Mouse (Mus musculus): Measurements from ENCODE around the gene Olfr1377. TPM values are rescaled to one million over a fixed set of nuclear protein-coding genes. Genes with fewer than 3 reads are reported as not detected.

Gene Olfr1377
- not detected for total RNA-seq (2018; cell fraction: chromatin; rRNA removed)
- not detected for total RNA-seq (2018; cell fraction: cytosol; rRNA removed)
- not detected for total RNA-seq (2018; cell fraction: nucleus; rRNA removed)
- polyA plus RNA-seq (2018): not detected in 3 replicates

DNA sequence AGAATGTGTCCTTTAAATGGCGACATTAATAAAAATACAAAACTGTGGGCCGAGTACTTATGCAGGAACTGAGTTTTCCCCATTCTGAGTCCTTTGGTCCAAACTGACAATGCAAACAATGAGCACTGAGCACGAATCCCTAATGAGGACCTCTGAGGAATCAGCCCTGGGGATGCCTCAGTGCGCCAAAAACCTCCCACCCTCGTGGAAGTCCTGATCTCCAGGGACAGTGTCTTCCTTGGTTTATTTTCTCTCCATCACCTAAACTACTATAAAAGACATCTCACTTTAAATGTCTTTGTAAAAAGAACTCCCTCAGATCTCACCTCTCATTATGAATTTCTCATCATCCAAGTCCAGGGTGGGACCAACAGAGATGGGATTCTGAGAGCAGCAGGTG is at the start of gene Olfr1377:
Olfr1377 (plus strand) TSS at position 301 of the 400 bp plus-strand sequence.
- Histone ChIP-seq H3K79me2 (ENCODE audit: inconsistent target) (no peaks in the 10 kb centered on the region), H3K4me3 (ENCODE audit: inconsistent target) (no peak within 1 kb of the TSS), H3K36me3 (ENCODE audit: inconsistent target) (no peaks in the 10 kb centered on the region), H3K27ac (no peak within 1 kb of the TSS)
- WGBS (ENCODE audit: missing documents): 78% methylated on average over 5 of the region's 5 CpGs

DNA sequence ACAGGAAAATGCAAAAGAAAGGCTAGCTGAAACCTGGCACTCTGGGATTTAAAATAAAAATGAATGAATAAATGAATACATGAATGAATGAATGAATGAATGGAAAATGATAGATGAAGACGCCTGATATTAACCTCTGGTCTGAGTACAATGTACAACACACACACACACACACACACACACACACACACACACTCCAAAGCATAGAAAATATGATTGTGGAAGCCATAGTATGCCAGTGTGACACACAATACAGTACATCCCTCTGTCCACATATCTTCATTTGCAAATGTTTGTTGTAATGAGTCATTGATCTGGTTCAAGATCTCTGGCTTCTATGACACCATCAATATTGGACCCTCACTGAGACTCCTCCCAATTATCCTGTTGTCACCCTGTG is 49.7 kb upstream of the Olfr1377 start:
- H3K79me2 ChIP-seq (ENCODE audit: inconsistent target): no peaks in the 10 kb centered on the region
- no peaks in the 10 kb centered on the region for H3K36me3 ChIP-seq (ENCODE audit: inconsistent target)
- H3K4me3 ChIP-seq (ENCODE audit: inconsistent target): no peak overlapping the region
- no CpG with 5 or more reads among the region's 1 CpGs for WGBS (ENCODE audit: missing documents)
- no peak overlapping the region for H3K27ac ChIP-seq

DNA sequence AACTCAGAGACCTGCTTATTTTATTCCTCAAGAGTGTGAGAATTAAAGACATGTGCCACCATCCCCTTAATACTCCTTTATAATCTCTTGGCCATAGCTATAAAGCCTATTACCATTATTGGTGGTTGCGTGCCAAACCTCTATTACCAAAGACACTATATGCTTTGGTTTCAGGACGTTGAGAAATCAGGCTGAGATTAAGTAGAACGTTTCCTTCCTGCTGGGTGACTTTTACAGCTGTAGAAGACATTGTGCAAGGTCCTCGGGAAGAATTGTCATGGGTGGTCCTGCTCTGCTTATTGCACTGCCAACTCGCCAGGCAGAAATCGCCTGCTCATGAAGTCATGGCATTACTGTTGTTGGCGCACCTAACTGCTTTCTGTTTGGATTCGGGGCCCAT is 43.3 kb upstream of the Olfr1377 start:
- Histone ChIP-seq H3K36me3 (ENCODE audit: inconsistent target) (no peaks in the 10 kb centered on the region), H3K4me3 (ENCODE audit: inconsistent target) (no peak overlapping the region), H3K79me2 (ENCODE audit: inconsistent target) (no peaks in the 10 kb centered on the region), H3K27ac (no peak overlapping the region)
- WGBS (ENCODE audit: missing documents): 41% methylated on average over 8 of the region's 8 CpGs

DNA sequence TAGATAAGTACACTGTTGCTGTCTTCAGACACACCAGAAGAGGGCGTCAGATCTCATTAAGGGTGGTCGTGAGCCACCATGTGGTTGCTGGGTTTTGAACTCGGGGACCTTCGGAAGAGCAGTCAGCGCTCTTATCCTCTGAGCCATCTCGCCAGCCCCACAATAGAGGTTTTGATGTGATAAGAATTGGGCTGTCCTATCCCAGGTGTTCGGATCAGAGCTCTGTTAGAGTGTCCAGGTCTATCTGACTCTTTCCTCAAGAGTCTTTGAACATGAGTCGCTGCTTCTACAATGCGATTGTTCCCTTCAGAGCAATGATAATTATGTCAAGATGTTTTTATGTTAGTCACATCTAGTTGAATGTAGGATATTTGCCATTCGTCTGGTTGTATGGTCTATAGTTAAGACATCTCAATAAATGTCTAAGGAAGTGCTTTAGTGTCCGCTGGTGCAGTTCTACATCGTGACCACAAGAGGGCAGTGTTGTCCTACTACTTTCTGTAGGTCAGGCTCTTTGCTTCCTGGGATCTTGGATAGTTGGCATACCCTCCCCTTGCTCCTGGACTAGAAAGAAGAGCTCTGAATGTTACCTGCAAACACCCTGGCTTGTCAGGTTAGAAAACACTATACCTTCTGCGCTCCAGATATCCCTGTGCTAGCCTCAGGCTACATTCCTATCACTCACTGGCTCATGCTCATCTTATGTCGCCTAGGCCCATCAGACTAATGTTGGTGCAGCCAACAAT is 42.0 kb upstream of the Olfr1377 start:
- no peak overlapping the region for H3K4me3 ChIP-seq (ENCODE audit: inconsistent target)
- no peak overlapping the region for H3K27ac ChIP-seq
- no peaks in the 10 kb centered on the region for H3K79me2 ChIP-seq (ENCODE audit: inconsistent target)
- H3K36me3 ChIP-seq (ENCODE audit: inconsistent target): no peaks in the 10 kb centered on the region
- 39% methylated on average over 14 of the region's 14 CpGs for WGBS (ENCODE audit: missing documents)

DNA sequence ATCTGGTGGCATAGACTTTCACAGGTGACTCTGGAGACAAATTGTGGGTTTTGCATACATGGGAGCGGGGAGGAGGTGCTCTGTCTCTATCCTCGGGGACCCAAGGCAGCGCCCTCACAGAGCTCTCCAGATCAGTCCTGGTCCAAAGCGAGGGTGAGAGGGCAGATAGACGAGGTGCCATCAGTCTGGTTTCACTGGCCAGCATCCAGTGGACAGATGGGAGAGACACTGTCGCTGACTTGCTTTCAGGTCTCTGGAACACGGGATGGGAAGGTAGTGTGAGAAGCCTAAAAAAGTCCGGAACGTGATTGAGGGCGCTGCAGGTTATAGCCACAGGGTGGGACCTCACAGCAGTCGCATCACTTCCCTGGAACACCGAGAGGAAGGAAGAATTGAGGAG is 39.4 kb upstream of the Olfr1377 start:
- WGBS (ENCODE audit: missing documents): 57% methylated on average over 12 of the region's 12 CpGs
- Histone ChIP-seq H3K4me3 (ENCODE audit: inconsistent target) (no peak overlapping the region), H3K36me3 (ENCODE audit: inconsistent target) (no peaks in the 10 kb centered on the region), H3K27ac (no peak overlapping the region), H3K79me2 (ENCODE audit: inconsistent target) (no peaks in the 10 kb centered on the region)

DNA sequence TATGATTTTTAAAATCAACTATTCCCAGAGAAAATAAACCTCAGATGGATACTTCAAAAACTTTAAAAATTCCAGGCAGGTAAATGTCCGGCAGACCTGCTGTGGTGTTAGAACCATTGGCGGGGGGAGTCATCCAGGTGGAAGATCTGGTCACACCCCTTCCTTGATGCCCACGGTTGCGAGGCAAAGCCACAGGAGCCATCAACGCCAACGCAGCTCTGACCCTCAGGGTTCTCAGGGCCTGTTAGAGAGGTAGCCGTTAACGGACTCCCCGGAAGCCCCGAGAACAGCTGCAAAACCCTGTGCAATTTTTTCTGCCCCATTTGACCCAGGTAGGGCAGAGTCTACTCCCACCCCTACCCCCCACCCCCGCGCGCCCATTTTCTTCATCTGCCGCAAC is 38.3 kb upstream of the Olfr1377 start, which contains the start of gene 4933414I15Rik:
4933414I15Rik (minus strand) TSS at position 260 of the 400 bp plus-strand sequence.
- no peaks in the 10 kb centered on the region for H3K36me3 ChIP-seq (ENCODE audit: inconsistent target)
- 86% methylated on average over 14 of the region's 14 CpGs for WGBS (ENCODE audit: missing documents)
- H3K79me2 ChIP-seq (ENCODE audit: inconsistent target): no peaks in the 10 kb centered on the region
- H3K27ac ChIP-seq: no peak within 1 kb of the TSS
- no peak within 1 kb of the TSS for H3K4me3 ChIP-seq (ENCODE audit: inconsistent target)

DNA sequence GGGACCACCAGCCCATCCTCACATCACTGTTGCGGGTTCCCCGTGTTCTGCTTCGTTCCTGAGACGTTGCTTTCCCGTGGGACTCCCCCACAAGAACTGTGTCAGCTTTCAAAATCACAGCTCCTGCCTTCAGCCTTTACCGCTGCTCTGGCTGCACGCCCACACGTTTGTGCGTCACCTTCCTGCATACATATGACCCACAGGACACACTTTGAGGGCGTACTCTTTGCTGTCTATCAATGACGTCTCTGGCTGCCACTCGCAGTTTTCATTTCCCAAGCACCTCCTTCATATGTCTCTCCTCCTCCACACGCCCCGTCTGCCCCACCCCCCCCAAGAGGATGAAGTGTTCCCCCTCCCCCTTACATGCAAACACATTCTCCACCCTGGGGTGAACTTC is 29.5 kb upstream of the Olfr1377 start:
- H3K4me3 ChIP-seq (ENCODE audit: inconsistent target): no peak overlapping the region
- H3K36me3 ChIP-seq (ENCODE audit: inconsistent target): no peaks in the 10 kb centered on the region
- no peaks in the 10 kb centered on the region for H3K79me2 ChIP-seq (ENCODE audit: inconsistent target)
- 38% methylated on average over 12 of the region's 14 CpGs for WGBS (ENCODE audit: missing documents)
- no peak overlapping the region for H3K27ac ChIP-seq

DNA sequence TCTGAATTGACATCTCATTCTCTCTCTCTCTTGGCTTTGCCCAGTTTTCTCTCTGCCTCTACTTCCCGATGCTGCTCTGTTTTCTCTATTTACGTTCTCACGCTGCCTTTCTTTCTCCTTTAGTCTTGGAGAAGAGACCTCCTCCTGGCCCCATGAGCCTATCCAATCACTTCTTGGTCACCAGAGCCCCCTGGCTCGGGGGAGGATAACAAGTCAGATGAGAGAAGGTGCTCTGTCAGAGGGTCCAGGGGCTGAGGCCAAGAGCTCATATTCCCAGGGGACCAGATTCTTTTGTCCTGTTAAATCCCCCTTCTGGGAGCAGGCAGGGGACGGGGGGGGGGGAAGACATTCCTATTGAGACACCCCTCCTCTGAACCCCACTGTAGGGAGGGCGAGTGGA is 28.1 kb upstream of the Olfr1377 start, which contains the start of gene Prop1:
Prop1 (minus strand) TSS at position 101 of the 400 bp plus-strand sequence.
- Histone ChIP-seq H3K4me3 (ENCODE audit: inconsistent target) (no peak within 1 kb of the TSS), H3K79me2 (ENCODE audit: inconsistent target) (no peaks in the 10 kb centered on the region), H3K36me3 (ENCODE audit: inconsistent target) (no peaks in the 10 kb centered on the region), H3K27ac (no peak within 1 kb of the TSS)
- 88% methylated on average over 6 of the region's 6 CpGs for WGBS (ENCODE audit: missing documents)

DNA sequence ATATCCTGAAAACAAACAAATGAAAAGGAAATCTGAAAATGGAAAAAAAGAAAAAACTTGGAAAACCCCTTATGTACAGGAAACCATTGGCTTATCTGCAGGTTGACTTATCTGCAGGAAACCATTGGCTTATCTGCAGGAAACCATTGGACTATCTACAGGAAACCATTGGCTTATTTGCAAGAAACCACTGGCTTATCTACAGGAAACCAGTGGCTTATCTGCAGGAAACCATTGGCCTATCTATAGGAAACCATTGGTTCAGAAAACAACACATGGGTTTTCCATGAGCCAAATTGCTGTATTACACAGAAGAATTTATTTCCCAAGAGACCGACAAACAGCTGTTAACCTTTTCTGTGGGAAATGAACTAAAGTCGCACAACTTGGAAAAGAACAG is 16.9 kb upstream of the Olfr1377 start:
- H3K4me3 ChIP-seq (ENCODE audit: inconsistent target): no peak overlapping the region
- H3K79me2 ChIP-seq (ENCODE audit: inconsistent target): no peaks in the 10 kb centered on the region
- no peaks in the 10 kb centered on the region for H3K36me3 ChIP-seq (ENCODE audit: inconsistent target)
- 0% methylated on average over 2 of the region's 2 CpGs for WGBS (ENCODE audit: missing documents)
- H3K27ac ChIP-seq: no peak overlapping the region

DNA sequence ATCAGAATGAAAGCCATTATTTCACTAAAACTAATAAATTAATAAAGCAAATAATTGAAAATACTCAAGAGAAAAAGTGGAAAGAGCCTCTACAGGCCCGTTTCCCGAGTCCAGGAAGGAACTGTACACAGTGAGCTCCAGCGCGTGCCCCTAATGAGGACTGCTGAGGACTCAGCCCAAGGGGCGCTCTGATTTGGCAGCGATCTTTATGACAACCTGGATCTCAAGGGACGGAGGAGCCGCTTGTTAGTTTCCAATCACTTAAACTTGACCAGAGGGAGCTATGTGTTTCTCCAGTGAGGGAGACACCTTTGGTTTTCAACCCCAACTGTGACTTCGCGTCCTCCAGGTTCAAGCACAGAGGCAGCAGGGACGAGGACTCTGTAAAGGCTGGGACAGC is 15.5 kb upstream of the Olfr1377 start, which contains the start of gene Olfr1378:
Olfr1378 (plus strand) TSS at position 301 of the 400 bp plus-strand sequence.
- no peaks in the 10 kb centered on the region for H3K36me3 ChIP-seq (ENCODE audit: inconsistent target)
- no peak within 1 kb of the TSS for H3K4me3 ChIP-seq (ENCODE audit: inconsistent target)
- no peak within 1 kb of the TSS for H3K27ac ChIP-seq
- WGBS (ENCODE audit: missing documents): 89% methylated on average over 11 of the region's 11 CpGs
- H3K79me2 ChIP-seq (ENCODE audit: inconsistent target): no peaks in the 10 kb centered on the region

DNA sequence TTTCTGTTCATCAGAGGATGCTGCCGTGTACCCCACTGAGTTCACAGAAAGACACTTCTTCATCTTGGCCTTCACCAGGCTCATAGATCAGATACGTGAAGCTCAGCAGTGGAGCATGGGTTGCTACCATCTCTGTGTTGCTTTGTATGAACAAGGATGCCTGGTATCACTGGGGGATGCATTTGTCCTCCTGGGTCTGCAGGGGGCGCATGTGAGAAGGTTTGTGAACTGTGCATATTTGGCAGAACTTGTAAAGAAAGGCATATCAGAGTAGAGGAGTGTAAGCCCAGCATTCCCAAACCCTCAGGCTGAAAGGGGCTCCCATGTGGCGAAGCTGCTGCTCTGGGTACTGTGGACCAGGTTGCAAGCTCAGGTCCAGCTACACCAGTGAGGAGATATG is 4.6 kb upstream of the Olfr1377 start:
- Histone ChIP-seq H3K36me3 (ENCODE audit: inconsistent target) (no peaks in the 10 kb centered on the region), H3K4me3 (ENCODE audit: inconsistent target) (no peak overlapping the region), H3K79me2 (ENCODE audit: inconsistent target) (no peaks in the 10 kb centered on the region), H3K27ac (no peak overlapping the region)
- WGBS (ENCODE audit: missing documents): 78% methylated on average over 4 of the region's 4 CpGs

DNA sequence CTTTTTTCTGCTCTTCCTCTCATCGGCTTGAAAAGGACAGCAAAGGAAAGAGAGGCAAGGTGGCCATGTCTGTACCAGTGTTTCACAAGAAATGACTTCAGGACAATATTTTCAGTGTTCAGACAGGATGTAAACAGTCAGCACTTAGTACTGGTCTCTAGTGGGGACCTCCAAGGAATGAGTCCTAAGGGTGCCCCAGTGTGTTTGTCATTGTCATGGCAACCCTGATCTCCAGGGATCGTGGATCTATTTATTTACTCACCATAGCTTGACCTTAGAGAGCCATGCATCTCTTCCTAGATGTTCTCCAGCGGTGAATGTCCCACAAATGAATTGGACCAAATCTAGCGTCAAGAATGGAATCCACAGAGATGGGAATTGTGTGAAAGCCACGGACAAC is 21.5 kb downstream of the Olfr1377 start, which contains the start of gene Olfr51:
Olfr51 (plus strand) TSS at position 301 of the 400 bp plus-strand sequence.
- Histone ChIP-seq H3K36me3 (ENCODE audit: inconsistent target) (no peaks in the 10 kb centered on the region), H3K27ac (no peak within 1 kb of the TSS), H3K79me2 (ENCODE audit: inconsistent target) (no peaks in the 10 kb centered on the region), H3K4me3 (ENCODE audit: inconsistent target) (no peak within 1 kb of the TSS)
- WGBS (ENCODE audit: missing documents): 76% methylated on average over 5 of the region's 5 CpGs

DNA sequence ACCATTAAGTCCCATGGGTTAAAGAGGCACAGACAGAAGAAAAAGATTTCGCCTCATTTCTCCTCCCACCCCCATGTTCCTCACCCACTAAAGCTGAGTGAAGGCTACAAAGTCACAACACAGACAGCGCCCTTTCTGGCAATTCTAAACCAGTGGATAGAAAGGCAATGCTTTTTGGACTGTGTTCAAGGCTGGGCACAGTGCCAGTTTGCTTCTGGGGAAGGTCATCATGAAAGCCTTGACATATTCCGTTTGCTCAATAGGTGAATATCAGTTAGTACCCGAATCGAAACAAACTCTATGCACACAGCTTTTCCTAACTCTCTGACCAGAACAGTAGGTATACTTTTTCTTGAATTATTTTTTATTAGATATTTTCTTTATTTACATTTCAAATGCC is 30.1 kb downstream of the Olfr1377 start:
- WGBS (ENCODE audit: missing documents): 85% methylated on average over 5 of the region's 5 CpGs

DNA sequence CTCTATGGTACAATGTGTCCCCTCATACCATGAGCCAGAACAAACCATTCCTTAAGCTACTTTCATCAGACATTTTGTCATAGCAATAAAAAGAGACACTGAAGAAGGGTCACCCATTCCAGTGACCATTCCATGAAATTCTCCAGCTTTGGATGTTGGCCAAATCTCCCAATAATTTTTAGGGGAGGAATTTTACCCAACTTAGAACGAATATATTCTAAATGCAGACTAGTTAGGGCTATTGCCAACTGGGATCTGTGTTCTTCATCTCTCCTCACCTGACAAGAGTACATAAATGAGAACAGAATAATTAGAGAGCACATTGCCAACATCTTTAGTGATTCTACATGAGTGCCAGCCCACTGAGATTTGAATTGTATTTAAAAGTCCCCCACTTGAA is 32.2 kb downstream of the Olfr1377 start, which contains the start of gene Olfr54:
Olfr54 (plus strand) TSS at position 301 of the 400 bp plus-strand sequence.
- Histone ChIP-seq H3K36me3 (ENCODE audit: inconsistent target) (no peaks in the 10 kb centered on the region), H3K79me2 (ENCODE audit: inconsistent target) (no peaks in the 10 kb centered on the region), H3K4me3 (ENCODE audit: inconsistent target) (no peak within 1 kb of the TSS), H3K27ac (no peak within 1 kb of the TSS)
- 55% methylated on average over 1 of the region's 1 CpGs for WGBS (ENCODE audit: missing documents)

More for the DNA sequence above, 30.1 kb downstream of the Olfr1377 start:
- no peaks in the 10 kb centered on the region for H3K79me2 ChIP-seq (ENCODE audit: inconsistent target)
- no peak overlapping the region for H3K27ac ChIP-seq
- no peaks in the 10 kb centered on the region for H3K36me3 ChIP-seq (ENCODE audit: inconsistent target)
- H3K4me3 ChIP-seq (ENCODE audit: inconsistent target): no peak overlapping the region

DNA sequence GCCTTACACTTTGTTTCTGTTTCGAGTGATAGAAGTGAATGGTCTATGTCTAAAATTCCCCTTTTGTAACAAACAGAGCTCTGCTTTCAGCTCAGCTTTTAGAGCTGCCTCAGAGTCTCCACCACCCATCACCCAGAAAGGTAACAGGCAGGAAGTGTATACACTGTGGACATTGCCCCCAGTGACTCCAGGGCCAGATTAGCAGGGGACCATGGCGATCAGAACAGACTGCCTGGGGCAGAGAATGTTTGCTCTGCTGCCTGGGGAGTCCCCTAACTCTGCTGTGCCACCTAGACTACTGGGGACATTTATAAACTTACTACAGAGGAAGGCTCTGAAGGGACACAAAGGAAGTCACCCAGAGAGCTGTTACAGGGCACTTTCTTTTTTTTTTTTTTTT is 34.6 kb downstream of the Olfr1377 start:
- Histone ChIP-seq H3K4me3 (ENCODE audit: inconsistent target) (no peak overlapping the region), H3K79me2 (ENCODE audit: inconsistent target) (no peaks in the 10 kb centered on the region), H3K27ac (no peak overlapping the region), H3K36me3 (ENCODE audit: inconsistent target) (no peaks in the 10 kb centered on the region)
- WGBS (ENCODE audit: missing documents): 64% methylated on average over 2 of the region's 2 CpGs
